In genomic region chr11:11772196-11772595, GRCm38 (mm10) we compare ENCODE assay signal across 31 mouse cellular contexts.
"Had no signal": no experiment of that assay in that cellular context is flagged by ENCODE, and none has a peak within 500 bp of the region (broad histone marks: within the 10 kb centered on the region; RNA-seq: fewer than 3 reads in every experiment).

No protein-coding gene starts in this region.

- H3K4me1 ChIP-seq: limb, embryonic 10.5 days; limb, embryonic 12.5 days; limb, embryonic 13.5 days; limb, embryonic 15.5 days; liver, embryonic 12.5 days; liver, embryonic 15.5 days; lung, embryonic 15.5 days; midbrain, embryonic 10.5 days; midbrain, embryonic 12.5 days; midbrain, embryonic 13.5 days; neural tube, embryonic 12.5 days; neural tube, embryonic 13.5 days had no signal

- H3K9me3 ChIP-seq: limb, embryonic 10.5 days; limb, embryonic 12.5 days; limb, embryonic 13.5 days; limb, embryonic 15.5 days; liver, embryonic 12.5 days; liver, embryonic 13.5 days; liver, embryonic 15.5 days; lung, embryonic 15.5 days; megakaryocyte, embryonic 14.5 days; midbrain, embryonic 10.5 days; midbrain, embryonic 12.5 days; midbrain, embryonic 13.5 days; neural tube, embryonic 12.5 days; neural tube, embryonic 13.5 days had no signal

- H3K27me3 ChIP-seq: limb, embryonic 12.5 days; limb, embryonic 13.5 days; limb, embryonic 15.5 days; liver, embryonic 12.5 days; liver, embryonic 13.5 days; liver, embryonic 15.5 days; lung, embryonic 15.5 days; megakaryocyte, embryonic 14.5 days; midbrain, embryonic 12.5 days; midbrain, embryonic 13.5 days; neural tube, embryonic 12.5 days; neural tube, embryonic 13.5 days had no signal

- DNase-seq: left cerebral cortex, postnatal 4 days; liver; liver, embryonic 13.5 days; liver, postnatal 0 days; lung, adult 18-20 months; lung, adult 2 months; lung, embryonic 14.5 days; lung, postnatal 10 days; lung, postnatal 14 days; lung, postnatal 36 days; lung, postnatal 4 days; midbrain, embryonic 14.5 days had no signal

- H3K27ac ChIP-seq: limb, embryonic 10.5 days; limb, embryonic 12.5 days; limb, embryonic 13.5 days; limb, embryonic 15.5 days; liver, embryonic 12.5 days; liver, embryonic 13.5 days; liver, embryonic 14.5 days; liver, embryonic 15.5 days; lung, embryonic 15.5 days; macrophage; midbrain, embryonic 10.5 days; midbrain, embryonic 12.5 days; midbrain, embryonic 13.5 days; neural tube, embryonic 12.5 days; neural tube, embryonic 13.5 days had no signal

- ATAC-seq: liver, embryonic 12.5 days; liver, postnatal 0 days; lung, postnatal 0 days; midbrain, embryonic 13.5 days; midbrain, embryonic 16.5 days had no signal

- H3K4me2 ChIP-seq: limb, embryonic 12.5 days; limb, embryonic 13.5 days; limb, embryonic 15.5 days; liver, embryonic 11.5 days; liver, embryonic 12.5 days; liver, embryonic 13.5 days; liver, embryonic 15.5 days; lung, embryonic 14.5 days; lung, embryonic 15.5 days; midbrain, embryonic 12.5 days; midbrain, embryonic 13.5 days; neural tube, embryonic 12.5 days; neural tube, embryonic 13.5 days had no signal

- H3K36me3 ChIP-seq: limb, embryonic 10.5 days; limb, embryonic 12.5 days; limb, embryonic 13.5 days; limb, embryonic 15.5 days; lung, embryonic 15.5 days; midbrain, embryonic 10.5 days; midbrain, embryonic 12.5 days; midbrain, embryonic 13.5 days; neural tube, embryonic 12.5 days; neural tube, embryonic 13.5 days had no signal

- H3K9ac ChIP-seq: limb, embryonic 12.5 days; limb, embryonic 13.5 days; limb, embryonic 15.5 days; liver, embryonic 12.5 days; liver, embryonic 13.5 days; liver, embryonic 14.5 days; liver, embryonic 15.5 days; liver, postnatal 0 days; lung, embryonic 14.5 days; lung, embryonic 15.5 days; midbrain, embryonic 12.5 days; midbrain, embryonic 13.5 days; neural tube, embryonic 12.5 days; neural tube, embryonic 13.5 days had no signal

- H3K4me3 ChIP-seq: limb, embryonic 10.5 days; limb, embryonic 12.5 days; limb, embryonic 13.5 days; limb, embryonic 15.5 days; liver, embryonic 12.5 days; liver, embryonic 13.5 days; liver, embryonic 15.5 days; lung, embryonic 15.5 days; megakaryocyte, embryonic 14.5 days; midbrain, embryonic 10.5 days; midbrain, embryonic 12.5 days; midbrain, embryonic 13.5 days; myocyte; neural tube, embryonic 12.5 days; neural tube, embryonic 13.5 days had no signal
